Mouse (Mus musculus): Measurements from ENCODE around the gene Slc22a23.

The Slc22a23 gene

DNA sequence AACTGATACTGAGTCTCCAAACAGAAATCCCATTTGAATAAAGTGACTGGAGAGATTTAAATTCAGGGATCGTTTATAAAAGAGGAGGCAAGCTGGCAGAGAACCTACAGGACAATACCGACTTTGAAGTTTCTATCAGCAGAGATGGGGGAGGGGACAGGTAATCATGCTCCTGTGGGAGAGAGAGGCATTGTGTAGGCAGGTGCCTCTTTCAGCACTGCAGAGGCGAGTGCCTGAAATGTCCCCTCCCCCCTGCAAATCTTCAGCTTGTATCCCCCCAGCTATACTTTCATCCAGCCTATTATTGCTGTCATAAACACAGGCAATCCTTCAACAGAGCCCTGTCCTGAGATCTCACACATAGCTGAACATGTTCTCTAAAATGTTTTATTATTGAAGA is 43.4 kb downstream of the Slc22a23 start:
- DNase-seq (ENCODE audit: low read depth): no peak

DNA sequence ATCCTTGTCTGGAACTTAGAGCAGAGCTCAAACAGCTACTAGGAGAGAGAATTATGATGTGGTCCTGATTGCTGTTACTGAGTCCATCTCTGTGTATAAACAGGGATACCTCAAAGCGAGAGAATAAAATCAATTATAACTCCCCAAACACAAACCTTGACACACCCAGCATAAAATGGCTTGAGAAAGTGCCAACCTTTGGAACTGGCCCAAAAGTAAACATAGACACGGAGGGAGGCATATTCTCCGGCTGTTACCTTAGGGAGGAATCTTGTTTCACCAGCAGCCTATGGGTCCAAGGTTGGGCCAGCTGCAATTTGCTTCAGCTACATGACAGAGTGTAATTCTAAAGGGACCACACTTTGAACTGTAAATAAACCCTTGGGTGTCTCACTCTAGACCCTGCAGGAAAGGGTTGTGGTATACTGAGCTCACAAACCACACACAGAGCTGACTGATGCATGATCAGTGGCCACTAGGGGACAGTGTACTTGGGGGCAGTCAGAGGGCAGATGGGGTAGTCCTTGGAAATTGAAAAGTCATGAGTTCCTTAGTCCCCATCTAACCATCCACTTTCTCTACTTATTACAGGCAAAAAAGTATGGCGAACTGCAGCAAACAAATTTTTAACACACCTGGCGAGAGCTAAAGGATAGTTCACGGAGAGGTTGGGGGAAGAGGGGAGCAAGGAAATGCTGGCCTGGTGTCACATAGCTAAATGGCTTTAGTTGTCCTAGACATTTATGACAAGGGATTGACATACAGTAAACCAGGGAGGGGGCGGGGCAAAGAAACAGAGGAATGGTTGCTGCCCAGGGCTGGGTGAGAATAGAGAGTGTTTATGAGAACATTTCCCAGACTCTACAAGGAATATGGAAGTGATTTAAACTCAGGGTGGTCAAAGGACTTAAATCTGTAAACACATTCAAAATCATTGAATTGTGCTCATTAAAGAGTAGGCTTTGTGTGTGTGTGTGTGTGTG is 45.3 kb downstream of the Slc22a23 start:
- no peak for DNase-seq (ENCODE audit: low read depth)

DNA sequence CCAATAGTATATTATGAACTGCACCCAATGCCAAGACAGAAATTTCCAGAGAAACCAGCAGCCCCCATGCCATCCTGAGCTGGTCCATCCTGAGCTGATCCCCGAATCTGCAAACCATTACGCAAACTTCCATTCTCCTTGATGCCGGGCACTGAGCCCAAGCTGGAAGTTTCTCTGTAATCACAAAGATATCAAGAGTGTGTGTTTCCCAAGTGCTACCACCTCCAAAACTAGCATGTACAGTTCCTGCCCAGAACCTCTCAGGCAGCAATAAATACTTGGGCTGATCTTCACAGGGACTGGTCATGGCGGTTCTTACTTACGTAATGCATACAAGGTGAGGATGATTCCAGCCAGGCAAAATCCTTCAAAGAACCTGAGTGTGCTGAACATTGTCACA is 46.3 kb downstream of the Slc22a23 start:
- no peak for DNase-seq (ENCODE audit: low read depth)

DNA sequence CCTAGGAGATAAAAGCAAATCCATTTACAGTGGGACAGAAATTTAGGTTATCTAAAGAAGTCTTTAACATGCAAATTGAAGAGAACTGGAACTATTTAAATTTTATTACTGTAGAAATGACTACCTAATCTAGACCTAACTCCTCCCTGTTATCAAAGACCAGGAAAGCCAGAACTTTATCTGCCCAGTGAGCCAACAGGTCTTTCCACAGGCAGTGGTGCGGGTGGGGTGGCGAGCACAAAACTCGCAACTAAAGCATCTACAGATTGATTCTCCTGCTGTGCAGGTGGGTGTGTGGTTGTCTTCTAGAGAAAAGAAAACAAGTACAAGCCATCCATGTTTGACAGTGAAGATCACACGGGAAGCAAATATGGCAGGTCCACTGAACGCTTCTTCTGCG is 46.9 kb downstream of the Slc22a23 start:
- no peak for DNase-seq (ENCODE audit: low read depth)

DNA sequence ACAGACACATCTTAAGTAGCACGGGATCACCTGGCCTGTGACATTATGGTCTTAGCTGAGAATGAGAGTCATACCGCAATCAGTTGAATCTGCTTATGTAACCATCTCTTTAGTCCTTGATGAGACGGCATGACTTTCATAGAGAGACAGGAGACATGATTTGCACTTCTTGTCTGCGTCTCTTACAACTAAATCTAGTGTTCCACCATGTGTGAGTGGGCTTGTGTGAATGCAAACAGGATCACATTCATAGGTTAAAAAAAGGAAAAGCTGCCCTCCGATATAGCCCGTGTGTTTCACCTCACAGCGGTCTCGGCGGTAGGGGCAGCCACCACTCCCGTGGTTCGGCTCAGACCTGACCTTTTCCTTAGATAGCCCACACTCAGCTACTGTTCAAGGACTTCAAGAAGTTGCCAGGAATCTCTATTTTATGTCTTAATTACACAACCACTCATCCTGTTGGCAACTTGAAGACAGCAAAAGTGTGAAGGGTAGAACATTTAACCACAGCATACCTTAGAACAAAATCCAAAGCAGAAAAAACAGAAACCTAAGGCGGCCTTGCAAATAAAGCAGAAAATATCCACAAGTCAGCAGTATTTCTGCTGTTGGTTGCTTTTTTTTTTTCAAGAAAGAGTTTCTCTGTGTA is 49.1 kb downstream of the Slc22a23 start:
- no peak for DNase-seq (ENCODE audit: low read depth)

DNA sequence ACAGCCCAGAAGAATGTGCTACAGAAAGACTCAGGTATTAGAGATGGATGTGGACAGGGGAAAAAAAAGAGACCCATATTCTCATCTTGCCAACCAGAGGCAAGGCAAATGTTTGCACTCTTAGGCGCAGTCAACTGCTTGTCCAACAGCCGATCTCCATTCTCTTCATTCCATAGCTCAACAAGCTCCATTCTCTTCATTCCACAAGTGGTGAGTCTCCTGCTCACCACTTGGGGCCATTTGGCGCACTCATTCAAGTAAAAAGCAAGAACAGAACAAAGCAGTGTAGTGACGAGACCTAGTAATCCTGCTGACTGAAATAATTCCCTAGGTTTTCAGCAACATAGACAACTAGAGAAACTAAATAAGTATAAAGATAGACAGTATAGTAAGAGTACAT is 50.8 kb downstream of the Slc22a23 start:
- DNase-seq (ENCODE audit: low read depth): no peak

DNA sequence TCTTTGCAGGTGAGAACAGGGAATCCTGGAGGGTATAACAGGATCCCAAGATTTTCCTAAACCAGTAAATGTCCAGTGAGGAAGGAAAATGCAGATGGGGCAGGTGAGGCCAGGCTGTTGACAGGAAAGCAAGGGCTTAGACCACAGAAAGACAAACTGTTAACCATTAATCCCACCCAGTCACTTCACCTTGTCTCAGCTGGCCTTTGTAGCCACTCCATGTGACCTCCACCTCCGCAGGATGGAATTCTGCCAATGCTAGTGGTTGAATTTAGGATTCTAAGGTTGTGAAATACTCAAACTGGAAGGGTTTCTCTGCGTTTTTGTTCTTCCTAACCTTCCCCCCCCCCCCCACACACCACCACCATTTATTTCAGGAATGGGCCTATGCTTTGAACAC is 52.9 kb downstream of the Slc22a23 start:
- DNase-seq (ENCODE audit: low read depth): peak; percentile 16

DNA sequence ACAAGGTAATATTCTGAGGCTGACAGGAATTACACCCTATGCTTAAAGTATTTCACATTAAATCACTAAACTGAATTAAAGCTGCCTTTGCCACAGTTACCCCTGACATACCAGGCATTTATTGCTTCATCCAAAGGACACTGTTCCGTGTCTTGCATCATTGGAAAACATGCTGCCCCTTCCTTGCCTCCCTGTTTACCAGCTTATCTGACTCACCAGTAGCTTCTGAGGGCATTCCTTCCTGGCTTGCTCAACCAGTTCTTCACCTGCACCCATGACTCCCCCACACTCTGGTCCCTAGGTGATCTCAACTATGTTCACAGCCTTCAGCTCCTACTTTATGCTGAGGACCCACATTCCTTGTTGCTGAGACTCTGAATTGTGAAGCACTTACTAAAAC is 54.6 kb downstream of the Slc22a23 start:
- no peak for DNase-seq (ENCODE audit: low read depth)

DNA sequence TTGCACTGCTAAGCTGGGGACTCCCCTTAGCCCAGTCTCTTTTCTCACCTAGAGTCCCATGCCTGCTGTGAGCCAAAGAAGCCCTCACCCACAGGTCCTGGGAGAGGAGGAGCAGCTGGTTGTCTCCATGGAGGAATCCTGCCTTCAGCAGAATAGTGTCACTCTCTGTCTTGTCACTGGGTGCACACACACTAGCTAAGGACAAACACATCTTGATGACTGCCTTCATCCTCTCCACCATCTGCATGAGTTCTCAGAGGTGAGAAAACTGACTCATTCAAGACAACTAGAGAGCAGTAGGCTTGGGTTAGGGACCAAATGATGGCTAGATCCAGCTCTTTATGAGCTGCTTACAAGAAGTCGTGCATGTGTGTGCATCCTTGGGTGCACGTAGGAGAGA is 55.4 kb downstream of the Slc22a23 start:
- no peak for DNase-seq (ENCODE audit: low read depth)

DNA sequence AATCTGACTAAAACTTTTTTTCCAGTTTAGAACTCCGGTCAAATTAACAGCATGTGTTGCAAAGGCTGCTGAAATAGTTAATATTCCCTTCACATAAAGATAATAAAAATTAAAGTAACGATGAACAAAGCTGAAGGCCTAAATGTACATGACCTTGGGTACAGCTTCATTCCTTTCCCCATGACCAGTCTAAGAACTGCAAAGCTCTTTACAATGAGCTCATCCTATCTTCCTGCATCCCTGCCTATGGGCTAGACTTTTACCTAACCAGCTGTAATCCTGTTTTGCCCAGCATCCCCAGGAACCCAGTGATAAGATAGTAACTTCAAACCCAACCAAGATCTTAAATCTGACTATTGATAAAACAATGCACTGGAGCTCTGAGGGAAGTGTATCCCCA is 56.9 kb downstream of the Slc22a23 start:
- no peak for DNase-seq (ENCODE audit: low read depth)

DNA sequence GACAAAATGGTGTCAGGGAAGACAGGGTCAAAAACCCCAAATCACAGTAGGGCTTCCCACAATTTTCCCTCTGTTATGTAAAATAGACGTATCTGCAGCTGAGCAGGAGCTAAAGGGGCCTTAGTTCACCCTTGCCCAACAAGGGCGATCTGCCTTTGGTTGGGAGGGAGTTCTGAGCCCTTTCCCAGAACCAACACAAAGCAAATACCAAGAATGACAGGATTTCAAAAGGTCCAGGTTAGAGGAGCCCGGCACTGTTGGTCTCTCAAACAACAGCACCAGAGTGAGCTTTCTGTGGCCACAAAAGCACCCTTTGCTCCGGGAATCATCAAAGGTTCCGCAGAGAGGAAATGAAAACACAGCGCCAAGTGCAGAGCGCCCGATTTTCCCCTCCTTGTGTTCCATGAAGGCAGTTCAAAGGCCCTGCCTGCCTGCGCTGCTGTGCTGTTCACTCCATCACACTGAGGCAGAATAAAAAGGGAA is 57.3 kb downstream of the Slc22a23 start:
- no peak for DNase-seq (ENCODE audit: low read depth)

DNA sequence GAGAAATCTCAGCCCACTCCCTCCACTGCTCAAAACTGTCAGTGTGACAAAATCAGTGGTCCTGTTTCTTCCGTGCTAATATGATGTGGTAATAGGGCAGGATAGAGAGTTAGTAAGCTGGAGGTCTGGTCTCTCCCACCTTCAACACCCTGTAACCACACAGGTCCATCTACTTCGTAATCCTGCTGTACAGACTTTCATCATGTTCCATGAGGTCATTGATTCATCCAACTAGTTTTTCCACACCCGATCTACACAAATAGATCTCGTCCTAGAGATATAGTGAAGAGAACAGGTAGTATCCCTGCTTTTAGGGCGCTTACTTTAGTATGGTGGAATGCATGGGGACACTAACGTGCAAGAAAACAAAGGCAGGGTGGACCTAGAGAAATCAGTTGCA is 63.6 kb downstream of the Slc22a23 start:
- DNase-seq (ENCODE audit: low read depth): no peak

DNA sequence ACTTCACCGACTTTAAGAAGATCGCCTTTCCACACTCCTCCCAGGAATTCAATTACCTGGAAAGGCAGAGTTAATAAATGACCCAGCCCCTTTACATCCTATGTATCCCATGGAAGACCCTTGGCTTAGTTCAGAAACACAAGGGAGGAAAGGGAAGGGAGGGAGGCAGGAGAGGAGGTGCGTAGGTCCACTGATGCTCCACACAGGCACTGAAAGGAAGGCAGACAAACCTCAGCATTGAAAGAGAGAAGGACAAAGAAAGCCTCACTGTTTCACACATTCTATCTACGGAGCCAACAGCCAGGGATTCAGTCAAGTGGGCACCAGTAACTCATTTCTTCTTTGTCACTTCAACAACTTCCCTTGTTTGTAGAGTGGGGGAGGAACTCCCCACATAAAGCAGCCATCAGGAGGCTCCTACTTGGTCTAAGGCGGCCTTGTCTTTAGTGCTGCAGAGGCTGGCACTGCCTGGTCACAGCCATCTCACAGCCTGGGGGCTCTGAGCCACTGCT is 66.2 kb downstream of the Slc22a23 start:
- no peak for DNase-seq (ENCODE audit: low read depth)

DNA sequence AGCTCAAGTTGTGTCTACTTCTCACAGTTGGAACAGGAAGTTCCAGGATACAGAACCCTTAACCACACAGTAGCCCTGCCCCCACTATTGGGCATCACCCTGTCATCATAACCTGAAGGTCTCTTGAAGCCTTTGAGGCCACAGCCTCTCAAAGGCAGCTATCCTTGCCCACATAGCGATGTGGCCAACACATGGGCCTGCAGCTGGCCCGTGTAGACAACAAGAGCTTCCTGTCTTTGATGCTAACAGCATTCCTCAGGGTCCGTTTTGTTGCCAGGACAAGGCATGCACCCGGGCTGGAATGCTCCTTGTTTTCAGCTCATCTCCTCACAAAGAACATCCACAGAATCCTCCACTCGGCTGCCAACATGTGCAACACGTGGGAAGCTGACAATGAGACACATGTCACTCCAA is 66.7 kb downstream of the Slc22a23 start:
- DNase-seq (ENCODE audit: low read depth): no peak

DNA sequence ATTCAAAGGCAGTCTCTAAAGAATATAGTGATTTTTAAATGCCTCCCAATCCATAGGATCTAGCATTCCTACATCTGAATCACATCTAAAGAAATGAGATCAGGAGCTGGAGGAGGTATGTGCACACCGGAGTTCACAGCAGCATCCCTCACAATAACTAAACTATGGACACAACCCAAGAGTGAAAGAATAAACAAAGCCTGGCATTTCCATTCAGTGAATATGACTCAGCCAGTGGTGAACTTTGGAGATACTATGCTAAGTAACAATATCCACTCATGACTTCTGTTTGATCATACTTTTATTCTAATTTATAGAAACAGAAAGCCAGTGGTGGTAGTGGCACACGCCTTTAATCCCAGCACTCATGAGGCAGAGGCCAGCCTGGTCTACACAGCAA is 67.4 kb downstream of the Slc22a23 start:
- peak; percentile 54 for DNase-seq (ENCODE audit: low read depth)

DNA sequence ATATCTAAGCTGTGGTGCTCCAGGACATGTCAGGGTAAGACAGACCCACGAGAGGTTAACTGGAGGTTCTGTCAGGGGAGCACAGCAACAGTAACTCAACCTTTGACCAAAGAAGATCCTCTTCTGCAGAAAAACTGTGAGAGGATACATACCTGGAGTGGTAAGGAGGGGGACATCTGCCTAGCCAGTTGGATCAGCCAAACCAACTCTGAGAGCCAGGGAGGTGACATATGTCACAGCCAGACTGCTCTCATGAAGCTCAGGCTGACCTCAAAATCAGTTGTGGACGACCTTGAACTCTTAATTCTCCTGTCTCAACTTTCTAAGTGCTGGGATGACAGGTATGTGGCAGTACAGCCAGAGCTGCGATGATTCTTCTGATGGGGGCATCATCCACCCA is 68.0 kb downstream of the Slc22a23 start:
- no peak for DNase-seq (ENCODE audit: low read depth)

DNA sequence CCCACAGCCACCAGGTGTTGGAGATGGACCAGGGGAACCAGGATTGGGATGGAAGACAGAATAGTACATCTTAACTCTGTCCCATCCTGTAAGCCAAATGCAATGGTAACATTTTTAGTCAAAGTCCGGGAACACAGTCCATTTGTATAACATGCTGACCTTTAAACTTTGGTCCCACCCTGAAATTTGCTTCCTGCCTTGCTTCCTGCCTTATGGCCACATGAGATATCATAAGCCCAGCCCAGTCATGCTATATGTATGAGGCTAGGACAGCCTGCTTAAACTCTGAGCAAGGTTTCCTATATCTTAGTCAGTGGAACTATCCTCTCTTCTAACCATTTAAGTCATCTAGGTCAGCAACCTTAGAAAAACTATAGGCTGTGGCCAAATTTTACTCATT is 70.1 kb downstream of the Slc22a23 start:
- no peak for DNase-seq (ENCODE audit: low read depth)

DNA sequence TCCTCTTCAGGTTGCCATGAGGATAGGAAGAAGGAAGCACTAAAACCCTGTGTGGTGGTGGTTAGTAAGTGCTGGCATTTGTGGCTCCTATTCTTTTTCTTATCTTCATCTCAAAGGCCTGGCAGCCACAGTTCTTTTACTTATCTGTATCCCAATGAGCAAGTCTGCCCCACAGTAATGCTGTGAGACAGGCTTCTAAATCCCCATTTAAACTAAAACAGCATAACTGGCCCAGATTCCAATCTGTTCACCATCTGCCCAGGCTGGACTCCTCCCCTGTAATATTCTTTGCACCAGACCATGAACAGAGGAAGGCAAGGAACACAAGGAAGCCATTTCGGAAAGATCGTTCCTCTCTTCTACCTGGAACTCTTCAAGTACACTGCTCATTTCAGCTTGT is 70.6 kb downstream of the Slc22a23 start:
- no peak for DNase-seq (ENCODE audit: low read depth)

DNA sequence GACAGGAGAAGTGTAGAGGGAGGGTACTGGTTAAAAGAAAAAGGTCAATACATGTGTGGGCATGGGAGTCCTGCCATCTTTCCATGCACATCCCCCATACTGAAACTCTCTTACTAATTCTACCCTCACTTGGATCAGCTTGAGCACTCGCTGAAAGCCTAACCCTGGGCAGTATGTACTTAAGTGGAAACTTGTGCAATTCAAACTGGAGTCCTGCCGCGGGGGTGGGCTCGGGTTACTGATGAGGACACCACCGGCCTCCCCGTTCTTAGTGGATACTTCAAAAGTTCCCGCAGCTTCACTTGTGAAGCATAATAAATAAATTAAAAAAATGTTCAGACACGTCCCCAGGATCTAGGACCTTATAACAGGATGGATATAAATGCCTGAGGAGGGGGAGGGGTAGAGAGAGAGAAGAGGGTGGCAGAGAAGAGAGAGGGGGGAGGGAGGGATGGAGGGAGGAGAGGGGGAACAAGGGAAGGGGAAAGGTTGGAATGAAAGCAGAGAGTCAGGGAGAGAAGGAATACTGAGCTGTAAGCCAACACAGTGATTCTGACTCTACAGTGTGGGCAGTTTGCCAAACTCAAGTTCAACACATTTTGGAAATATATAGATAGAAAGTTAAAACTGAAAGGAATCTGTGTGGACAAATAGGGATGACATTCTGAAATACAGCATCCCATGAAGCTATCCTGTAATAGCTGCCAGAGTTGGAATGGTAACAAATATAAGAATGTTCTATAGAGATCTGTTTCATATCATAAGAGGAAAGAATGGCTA is 72.5 kb downstream of the Slc22a23 start:
- peak; percentile 73 for DNase-seq (ENCODE audit: low read depth)

DNA sequence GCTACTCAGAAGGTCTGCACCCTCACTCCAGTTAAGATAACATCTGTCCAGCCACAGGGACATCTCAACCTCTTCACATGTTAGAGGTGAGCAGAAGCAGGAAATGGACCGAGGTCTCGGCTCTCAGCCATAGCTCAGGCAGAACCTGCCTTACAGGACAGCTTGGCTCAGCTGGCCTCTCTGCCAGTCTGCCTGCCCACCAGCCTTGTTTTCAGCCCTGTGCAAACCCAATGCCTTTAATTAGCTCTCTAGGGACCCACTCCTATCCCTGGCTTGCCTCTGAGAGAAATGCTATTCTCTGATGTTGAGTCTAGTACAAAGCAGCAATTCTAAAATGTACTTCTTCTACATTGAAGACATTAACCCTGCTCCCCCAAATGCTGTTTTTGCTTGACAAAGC is 73.3 kb downstream of the Slc22a23 start:
- no peak for DNase-seq (ENCODE audit: low read depth)

DNA sequence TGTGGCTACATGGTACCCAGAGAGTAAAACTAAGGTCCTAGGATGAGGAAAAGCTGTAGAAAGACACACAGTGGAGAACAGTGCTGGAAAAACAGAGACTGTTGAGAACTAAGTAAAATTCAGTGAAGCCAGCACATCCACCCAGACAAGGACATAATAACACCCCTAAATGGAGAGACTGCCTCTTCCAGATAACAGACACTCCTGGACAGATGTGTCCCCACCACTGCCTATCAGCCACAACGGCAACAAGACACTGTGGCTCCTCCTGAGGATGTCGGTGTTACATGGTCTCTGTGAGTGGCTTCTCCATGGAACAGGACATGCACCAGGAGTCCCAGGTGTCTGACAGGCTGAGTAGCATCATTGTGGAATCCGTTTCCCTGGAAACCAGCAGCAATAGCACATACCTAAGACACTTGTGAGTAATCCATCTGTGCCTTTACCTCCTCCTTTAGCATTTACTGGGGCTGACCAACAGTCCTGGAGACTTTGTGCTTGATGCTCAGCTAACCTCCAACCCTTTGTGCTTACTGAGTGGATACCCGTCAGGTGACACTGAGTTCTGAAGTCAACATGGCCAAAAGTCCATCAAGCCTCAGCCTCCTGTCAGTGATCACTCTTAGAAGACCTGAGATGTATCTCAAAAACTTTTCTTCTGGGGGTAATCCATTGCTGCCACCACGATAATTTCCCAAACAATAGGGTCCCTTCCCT is 73.9 kb downstream of the Slc22a23 start:
- no peak for DNase-seq (ENCODE audit: low read depth)
